8 mouse cellular contexts compared by ENCODE assay signal in genomic region chr3:84480006-84480897, GRCm38 (mm10). TPM values are rescaled to one million over a fixed set of nuclear protein-coding genes. Genes with fewer than 3 reads are reported as not detected.
DNase-seq lines count a peak whose midpoint lies in the region; ATAC-seq and TF ChIP-seq lines count a peak whose summit lies in the region.

Gene Fhdc1, minus strand, starts transcription at chr3:84480429.

- H3K9me3 ChIP-seq in embryonic facial prominence, embryonic 10.5 days: no peaks in the 10 kb centered on the region
- H3K9me3 ChIP-seq in heart, embryonic 14.5 days (ENCODE audit: control insufficient read depth, low read length): no peaks in the 10 kb centered on the region
- H3K9me3 ChIP-seq in kidney, postnatal 0 days (replicated peaks; ENCODE audit: low read length): no peaks in the 10 kb centered on the region
- H3K9me3 ChIP-seq in lung, embryonic 14.5 days (ENCODE audit: low read depth, low read length): no peaks in the 10 kb centered on the region
- H3K9me3 ChIP-seq in neural tube, embryonic 15.5 days (replicated peaks): no peaks in the 10 kb centered on the region

- DNase-seq in B cell, adult 2 months: peak; percentile 33 to 43
- peak; percentile 78 for DNase-seq in adrenal gland, adult 2 months
- DNase-seq in embryonic facial prominence, embryonic 10.5 days (ENCODE audit: low spot score): peak; percentile 77
- DNase-seq in kidney, postnatal 0 days (ENCODE audit: low spot score): peak; percentile 60
- peak; percentile 74 for DNase-seq in lung, embryonic 14.5 days
- peak; percentile 33 for DNase-seq in testis, postnatal 14 days (ENCODE audit: low spot score)

- ATAC-seq in heart, embryonic 14.5 days (ENCODE audit: insufficient number of reproducible peaks, insufficient read depth, low FRiP score, low read depth): 0 out of 2 replicates have a peak, but pooled peaks have one; percentile 23
- ATAC-seq in kidney, postnatal 0 days (replicated peaks; ENCODE audit: low FRiP score, low read depth): peak; percentile 78
- ATAC-seq in lung, embryonic 14.5 days (ENCODE audit: insufficient read depth): peak; percentile 78
- ATAC-seq in neural tube, embryonic 15.5 days (ENCODE audit: low FRiP score): peak; percentile 75

- H3K4me1 ChIP-seq in embryonic facial prominence, embryonic 10.5 days: peaks cover 38% of the 10 kb centered on the region
- peaks cover 4 to 14% of the 10 kb centered on the region in 2 experiments; a peak in 3 of 4 replicates for H3K4me1 ChIP-seq in heart, embryonic 14.5 days (ENCODE audit: control insufficient read depth in 2 of 2, insufficient read depth in 2 of 2, low read length in 2 of 2)
- peaks cover 18% of the 10 kb centered on the region; the same call in 1 of the 2 replicates for H3K4me1 ChIP-seq in kidney, postnatal 0 days (replicated peaks; ENCODE audit: insufficient read depth, low read length)
- H3K4me1 ChIP-seq in lung, embryonic 14.5 days (ENCODE audit: insufficient read depth): peaks cover 5% of the 10 kb centered on the region; the same call in 1 of the 2 replicates
- H3K4me1 ChIP-seq in neural tube, embryonic 15.5 days: peaks cover 33% of the 10 kb centered on the region

- WGBS in embryonic facial prominence, embryonic 10.5 days: under 1% methylated on average over 82 of the region's 82 CpGs
- WGBS in heart, embryonic 14.5 days: under 1% methylated on average over 82 of the region's 82 CpGs
- WGBS in kidney, postnatal 0 days: under 1% methylated on average over 75 of the region's 82 CpGs
- WGBS in lung, embryonic 14.5 days: under 1% methylated on average over 79 of the region's 82 CpGs
- 2% methylated on average over 80 of the region's 82 CpGs for WGBS in neural tube, embryonic 15.5 days

- no peaks in the 10 kb centered on the region for H3K36me3 ChIP-seq in embryonic facial prominence, embryonic 10.5 days (replicated peaks)
- H3K36me3 ChIP-seq in heart, embryonic 14.5 days (ENCODE audit: control insufficient read depth, insufficient read depth, low read length): no peaks in the 10 kb centered on the region
- H3K36me3 ChIP-seq in kidney, postnatal 0 days (ENCODE audit: insufficient read depth, low read length): no peaks in the 10 kb centered on the region
- no peaks in the 10 kb centered on the region for H3K36me3 ChIP-seq in lung, embryonic 14.5 days (ENCODE audit: insufficient read depth)
- no peaks in the 10 kb centered on the region for H3K36me3 ChIP-seq in neural tube, embryonic 15.5 days

- peaks cover 81% of the 10 kb centered on the region for H3K27me3 ChIP-seq in embryonic facial prominence, embryonic 10.5 days (replicated peaks; ENCODE audit: low read depth, poor library complexity, severe bottlenecking)
- H3K27me3 ChIP-seq in heart, embryonic 14.5 days (ENCODE audit: control insufficient read depth, insufficient read depth, low read length): peaks cover 54% of the 10 kb centered on the region
- H3K27me3 ChIP-seq in kidney, postnatal 0 days (ENCODE audit: insufficient read depth, low read length): peaks cover 10% of the 10 kb centered on the region
- H3K27me3 ChIP-seq in lung, embryonic 14.5 days (ENCODE audit: insufficient read depth, low read length): peaks cover 13% of the 10 kb centered on the region; the same call in 1 of the 2 replicates
- H3K27me3 ChIP-seq in neural tube, embryonic 15.5 days (replicated peaks): peaks cover 14% of the 10 kb centered on the region

- no peak for TF ChIP-seq CTCF in kidney, postnatal 0 days (IDR thresholded peaks at IDR 0.05; ENCODE audit: low read depth)
- TF ChIP-seq CTCF in lung, embryonic 14.5 days (IDR thresholded peaks at IDR 0.05; ENCODE audit: low read depth): peak; percentile 22; the same call in 1 of the 2 replicates

- H3K4me2 ChIP-seq in heart, embryonic 14.5 days (ENCODE audit: low read length): peak within 1 kb of the TSS; percentile 100
- peak within 1 kb of the TSS; percentile 100 for H3K4me2 ChIP-seq in kidney, postnatal 0 days (ENCODE audit: low read length)
- peak within 1 kb of the TSS; percentile 99 for H3K4me2 ChIP-seq in lung, embryonic 14.5 days
- H3K4me2 ChIP-seq in neural tube, embryonic 15.5 days: peak within 1 kb of the TSS; percentile 93

- peak within 1 kb of the TSS; percentile 79 for H3K4me3 ChIP-seq in embryonic facial prominence, embryonic 10.5 days
- H3K4me3 ChIP-seq in heart, embryonic 14.5 days (ENCODE audit: control insufficient read depth in 1 of 2, insufficient read depth in 1 of 2, low read depth in 1 of 2, low read length in 2 of 2): peak within 1 kb of the TSS; percentile 49 to 66
- peak within 1 kb of the TSS; percentile 66 for H3K4me3 ChIP-seq in kidney, postnatal 0 days (replicated peaks; ENCODE audit: low read depth, low read length)
- H3K4me3 ChIP-seq in lung, embryonic 14.5 days (ENCODE audit: low read depth, low read length): peak within 1 kb of the TSS; percentile 67
- H3K4me3 ChIP-seq in neural tube, embryonic 15.5 days (replicated peaks): peak within 1 kb of the TSS; percentile 77

- H3K27ac ChIP-seq in embryonic facial prominence, embryonic 10.5 days (replicated peaks): peak within 1 kb of the TSS; percentile 80
- no peak within 1 kb of the TSS for H3K27ac ChIP-seq in heart, embryonic 14.5 days (replicated peaks in 1 of 2; ENCODE audit: control insufficient read depth in 1 of 2, insufficient read depth in 1 of 2, low read depth in 2 of 2, low read length in 2 of 2)
- peak within 1 kb of the TSS; percentile 25; the same call in 1 of the 2 replicates for H3K27ac ChIP-seq in kidney, postnatal 0 days
- H3K27ac ChIP-seq in lung, embryonic 14.5 days (ENCODE audit: low read depth): peak within 1 kb of the TSS; percentile 64
- H3K27ac ChIP-seq in neural tube, embryonic 15.5 days (replicated peaks): peak within 1 kb of the TSS; percentile 77

- peak within 1 kb of the TSS; percentile 71 for H3K9ac ChIP-seq in heart, embryonic 14.5 days (ENCODE audit: low read length)
- H3K9ac ChIP-seq in kidney, postnatal 0 days (ENCODE audit: low read depth, low read length): peak within 1 kb of the TSS; percentile 59
- H3K9ac ChIP-seq in lung, embryonic 14.5 days: peak within 1 kb of the TSS; percentile 72
- peak within 1 kb of the TSS; percentile 78 for H3K9ac ChIP-seq in neural tube, embryonic 15.5 days (replicated peaks)

RNA-seq across cellular contexts. Expression of gene Fhdc1, which starts in this region (rescaled TPM):
- 1 to 10 TPM; 2.2 to 4.7 TPM for total RNA-seq in adrenal gland, adult 2 months (2021)
- polyA plus RNA-seq in adrenal gland, adult 2 months (2012; rRNA removed): 1.7 and 2.2 TPM in 2 replicates
- polyA plus RNA-seq in embryonic facial prominence, embryonic 10.5 days (2016; fragmentation: Nextera tagmentation; extraction: Ambion mirVana): 4.3 and 5.7 TPM in 2 replicates
- polyA plus RNA-seq in heart, embryonic 14.5 days (2014; fragmentation: Nextera tagmentation; extraction: Ambion mirVana): 0.68 and 0.80 TPM in 2 replicates
- polyA plus RNA-seq in kidney, postnatal 0 days (2015; fragmentation: Nextera tagmentation; extraction: Ambion mirVana): 3.3 and 4.0 TPM in 2 replicates
- polyA plus RNA-seq in lung, embryonic 14.5 days (2014; fragmentation: Nextera tagmentation; extraction: Ambion mirVana): 15.6 and 16.6 TPM in 2 replicates
- polyA plus RNA-seq in neural tube, embryonic 15.5 days (2015; fragmentation: Nextera tagmentation; extraction: Ambion mirVana): 6.5 and 7.0 TPM in 2 replicates

Comparison
In these comparisons a context has a peak if more than half of its experiments do, and no peak if none do; other contexts are left out.
1. Peak in ATAC-seq, H3K4me3 ChIP-seq, H3K9ac ChIP-seq and H3K4me2 ChIP-seq in heart, embryonic 14.5 days; RNA of the gene not detected or under 1 TPM.
2. H3K27ac ChIP-seq: peak in embryonic facial prominence, embryonic 10.5 days (single experiment), kidney, postnatal 0 days (single experiment), lung, embryonic 14.5 days (single experiment) and neural tube, embryonic 15.5 days (single experiment); none in heart, embryonic 14.5 days (0 of 2).
3. ATAC-seq: peak in every context shown above with its lines; median percentile 78 in kidney, postnatal 0 days; 78 in lung, embryonic 14.5 days; 75 in neural tube, embryonic 15.5 days; 23 in heart, embryonic 14.5 days.
4. Peak in every context shown above with its lines, with median percentiles within 50 percentile points of each other: DNase-seq, H3K4me3 ChIP-seq, H3K4me2 ChIP-seq and H3K9ac ChIP-seq.